Mouse (Mus musculus): ENCODE measurements at regions not wholly inside any gene's neighbourhood (a gene's known extent, or its start where the extent isn't known, plus 50 kb on each side); places are given as distances from the start of the nearest gene placed in this dataset.

- Histone ChIP-seq H3K4me3 (replicated peaks in 1 of 3; ENCODE audit: low read depth in 2 of 3, low read length in 2 of 3, poor library complexity in 1 of 3) (no peak overlapping the region), H3K27me3 (replicated peaks) (no peaks in the 10 kb centered on the region), H3K27ac (ENCODE audit: insufficient read depth, low read depth) (no peak overlapping the region), H3K79me2 (replicated peaks; ENCODE audit: control insufficient read depth, extremely low read depth, insufficient read depth, poor library complexity, severe bottlenecking) (no peaks in the 10 kb centered on the region), H3K36me3 (replicated peaks in 1 of 2; ENCODE audit: control insufficient read depth in 1 of 2, insufficient read depth in 1 of 2, low read length in 1 of 2) (no peaks in the 10 kb centered on the region), H3K9me3 (replicated peaks; ENCODE audit: low read length) (peaks cover 11% of the 10 kb centered on the region), H3K4me2 (ENCODE audit: insufficient read depth, low read depth, poor library complexity, severe bottlenecking) (no peak overlapping the region), H3K4me1 (ENCODE audit: control insufficient read depth in 1 of 2, insufficient read depth in 2 of 2) (no peaks in the 10 kb centered on the region), H3K9ac (ENCODE audit: insufficient read depth, low read depth) (no peak overlapping the region)
- in situ Hi-C loops (cut with MboI; ENCODE audit: low pct_ligation_motif_present, low pct_unique_long_range_greater_than_20kb, low sequenced_read_pairs) (no loop called here), dilution Hi-C loops (cut with MboI; ENCODE audit: extremely low pct_ligation_motif_present, extremely low pct_unique_long_range_greater_than_20kb, low sequenced_read_pairs) (no loop called here)
- TF ChIP-seq JUN (IDR thresholded peaks at IDR 0.05; ENCODE audit: insufficient read depth, low read depth, low read length) (no peak), KAT2A (IDR thresholded peaks at IDR 0.05; ENCODE audit: insufficient replicate concordance, low read length) (no peak), BHLHE40 (IDR thresholded peaks at IDR 0.05; ENCODE audit: low read depth, low read length) (no peak), TBP (conservative IDR thresholded peaks at IDR 0.05; ENCODE audit: low read depth, low read length) (no peak)
- DNase-seq (ENCODE audit: extremely low read depth): no peak
Measured at GRCm38 (mm10) chr7:93795210-93795609, 715.5 kb downstream of the Fam181b start.

GRCm38 (mm10) chr7:93835697-93836096 lies 756.0 kb downstream of the Fam181b start:
- Histone ChIP-seq H3K4me2 (ENCODE audit: insufficient read depth, low read depth, poor library complexity, severe bottlenecking) (no peak overlapping the region), H3K9me3 (replicated peaks; ENCODE audit: low read length) (peaks cover 9% of the 10 kb centered on the region), H3K9ac (ENCODE audit: insufficient read depth, low read depth) (no peak overlapping the region), H3K27me3 (replicated peaks) (no peaks in the 10 kb centered on the region), H3K36me3 (replicated peaks in 1 of 2; ENCODE audit: control insufficient read depth in 1 of 2, insufficient read depth in 1 of 2, low read length in 1 of 2) (no peaks in the 10 kb centered on the region), H3K79me2 (replicated peaks; ENCODE audit: control insufficient read depth, extremely low read depth, insufficient read depth, poor library complexity, severe bottlenecking) (no peaks in the 10 kb centered on the region), H3K27ac (ENCODE audit: insufficient read depth, low read depth) (no peak overlapping the region), H3K4me3 (replicated peaks in 1 of 3; ENCODE audit: low read depth in 2 of 3, low read length in 2 of 3, poor library complexity in 1 of 3) (no peak overlapping the region), H3K4me1 (ENCODE audit: control insufficient read depth in 1 of 2, insufficient read depth in 2 of 2) (no peaks in the 10 kb centered on the region)
- no peak for TF ChIP-seq CHD2 (IDR thresholded peaks at IDR 0.05; ENCODE audit: low read length)
- TF ChIP-seq IRF4 (IDR thresholded peaks at IDR 0.05; ENCODE audit: low read depth, low read length): no peak
- TF ChIP-seq JUN (IDR thresholded peaks at IDR 0.05; ENCODE audit: insufficient read depth, low read depth, low read length): no peak
- no peak for TF ChIP-seq MAZ (IDR thresholded peaks at IDR 0.05; ENCODE audit: low read depth, low read length)
- TF ChIP-seq RCOR1 (conservative IDR thresholded peaks at IDR 0.05; ENCODE audit: low read depth, low read length): no peak
- TF ChIP-seq JUND (conservative IDR thresholded peaks at IDR 0.05; ENCODE audit: low read depth, low read length): no peak
- no peak for TF ChIP-seq USF2 (conservative IDR thresholded peaks at IDR 0.05; ENCODE audit: low read depth, low read length)
- no peak for TF ChIP-seq USF1 (IDR thresholded peaks at IDR 0.05; ENCODE audit: low read depth, low read length)
- TF ChIP-seq E2F4 (IDR thresholded peaks at IDR 0.05; ENCODE audit: insufficient replicate concordance, low read depth, low read length): no peak
- TF ChIP-seq SIN3A (IDR thresholded peaks at IDR 0.05; ENCODE audit: low read length): no peak
- TF ChIP-seq MEF2A (IDR thresholded peaks at IDR 0.05; ENCODE audit: borderline replicate concordance, low read depth, low read length): no peak
- no peak for TF ChIP-seq BHLHE40 (IDR thresholded peaks at IDR 0.05; ENCODE audit: low read depth, low read length)
- no peak for TF ChIP-seq PAX5 (IDR thresholded peaks at IDR 0.05; ENCODE audit: low read length)
- no peak for TF ChIP-seq TCF12 (IDR thresholded peaks at IDR 0.05; ENCODE audit: low read depth, low read length)
- in situ Hi-C loops (cut with MboI; ENCODE audit: low pct_ligation_motif_present, low pct_unique_long_range_greater_than_20kb, low sequenced_read_pairs): no loop called here
- no peak for DNase-seq (ENCODE audit: extremely low read depth)
- dilution Hi-C loops (cut with MboI; ENCODE audit: extremely low pct_ligation_motif_present, extremely low pct_unique_long_range_greater_than_20kb, low sequenced_read_pairs): no loop called here

Measured in CH12.LX (cell line).